Mouse (Mus musculus): ENCODE results near the gene Brd1. TPM values are rescaled to one million over a fixed set of nuclear protein-coding genes. Genes with fewer than 3 reads are reported as not detected.

Gene Brd1
- polyA plus RNA-seq, 1 experiment from 2014 or later = 5.6 TPM

- Histone ChIP-seq H3K4me1 (ENCODE audit: insufficient read depth) (no peaks in the 10 kb centered on the region), H3K9ac (replicated peaks) (no peak overlapping the region), H3K4me2 (ENCODE audit: low read depth, low read length) (no peak overlapping the region), H3K27me3 (ENCODE audit: insufficient read depth, low read length) (no peaks in the 10 kb centered on the region), H3K27ac (ENCODE audit: low read depth) (no peak overlapping the region), H3K36me3 (replicated peaks; ENCODE audit: insufficient read depth, low read length) (no peaks in the 10 kb centered on the region), H3K9me3 (ENCODE audit: low read length) (no peaks in the 10 kb centered on the region), H3K4me3 (ENCODE audit: low read depth, low read length) (no peak overlapping the region)
- TF ChIP-seq EP300 (IDR thresholded peaks at IDR 0.05; ENCODE audit: low read depth) = no peak
- TF ChIP-seq CTCF (IDR thresholded peaks at IDR 0.05; ENCODE audit: low read depth) = peak; percentile 77
- whole genome bisulfite sequencing (ENCODE audit: insufficient replicate concordance) = 25% methylated on average over 13 of the region's 13 CpGs
- ATAC-seq (no peak), DNase-seq (peak; percentile 68)
These were observed 83.0 kb downstream of the Brd1 start for GRCm38 (mm10) chr15:88651019-88651418.

Other genes starting within 250 kb of the Brd1 start
- gene Zdhhc25, start 133.9 kb downstream of the Brd1 start, polyA plus RNA-seq (2015; fragmentation: Nextera tagmentation; extraction: Ambion mirVana) = not detected in 2 replicates
- 3.6 and 3.7 TPM in 2 replicates for gene Zbed4, start 17.4 kb upstream of the Brd1 start, polyA plus RNA-seq (2015; fragmentation: Nextera tagmentation; extraction: Ambion mirVana)
- gene Alg12, start 85.1 kb upstream of the Brd1 start, polyA plus RNA-seq (2015; fragmentation: Nextera tagmentation; extraction: Ambion mirVana) = 3.6 and 3.7 TPM in 2 replicates
- gene Creld2, start 85.4 kb upstream of the Brd1 start, polyA plus RNA-seq (2015; fragmentation: Nextera tagmentation; extraction: Ambion mirVana) = 32.9 and 33.1 TPM in 2 replicates
- 18.4 and 34.2 TPM in 2 replicates for gene Pim3, start 128.0 kb upstream of the Brd1 start, polyA plus RNA-seq (2015; fragmentation: Nextera tagmentation; extraction: Ambion mirVana)
- not detected in 2 replicates for gene Ttll8, start 220.2 kb upstream of the Brd1 start, polyA plus RNA-seq (2015; fragmentation: Nextera tagmentation; extraction: Ambion mirVana)
- not detected in 2 replicates for gene Mlc1, start 244.8 kb upstream of the Brd1 start, polyA plus RNA-seq (2015; fragmentation: Nextera tagmentation; extraction: Ambion mirVana)
- gene Mov10l1, start 248.7 kb upstream of the Brd1 start, polyA plus RNA-seq (2015; fragmentation: Nextera tagmentation; extraction: Ambion mirVana) = not detected in 2 replicates

Data from liver, postnatal 0 days (tissue).